Mouse (Mus musculus): ENCODE measurements around the gene Dpagt1.

DNA sequence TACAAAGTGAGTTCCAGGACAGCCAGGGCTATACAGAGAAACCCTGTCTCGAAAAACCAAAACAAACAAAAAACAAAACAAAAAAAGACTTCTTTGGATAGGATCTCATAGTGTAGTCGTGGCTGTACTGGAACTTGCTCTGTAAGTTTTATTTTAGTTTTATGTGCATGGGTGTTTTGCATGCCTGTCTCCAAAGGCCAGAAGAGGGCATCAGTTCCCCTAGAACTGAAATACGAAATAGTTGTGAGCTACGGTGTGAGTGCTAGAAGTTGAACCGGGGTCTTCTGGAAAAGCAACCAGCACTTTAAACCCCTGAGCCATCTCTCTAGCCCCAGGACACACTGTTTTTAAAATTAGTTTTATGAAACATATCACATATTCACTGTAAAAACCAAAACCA is 12.8 kb downstream of the Dpagt1 start:
- TF ChIP-seq GATA1 (IDR thresholded peaks at IDR 0.05; ENCODE audit: borderline replicate concordance, low read length), result no peak
- TF ChIP-seq FLI1 (IDR thresholded peaks at IDR 0.05; ENCODE audit: low read length), result no peak
